Mouse (Mus musculus) limb, embryonic 15.5 days (tissue): ENCODE results near the gene Nbeal2. TPM values are rescaled to one million over a fixed set of nuclear protein-coding genes. Genes with fewer than 3 reads are reported as not detected.

Experiments
- ATAC-seq: fragments of 200-750 bp; cut with Nextera tagmentation; 2 replicates; pipeline ENCODE4 v1.8.0; 2017; ENCODE audit warnings: low read depth, moderate TSS enrichment; ENCODE audit not compliant: insufficient number of reproducible peaks, low FRiP score, low TSS enrichment
- H3K27ac ChIP-seq: fragments of 300-500 bp; sonication (generic); 2 replicates; pipeline ENCODE4 v1.5.1; 2015; ENCODE audit warnings: moderate library complexity, mild to moderate bottlenecking, inconsistent platforms
- H3K27me3 ChIP-seq: fragments of 300-500 bp; sonication (generic); 2 replicates; pipeline ENCODE4 v1.6.1; 2015; ENCODE audit warnings: inconsistent platforms
- H3K36me3 ChIP-seq: fragments of 300-500 bp; sonication (generic); 2 replicates; pipeline ENCODE4 v1.6.1; 2015; ENCODE audit warnings: inconsistent platforms
- H3K4me1 ChIP-seq: fragments of 300-500 bp; sonication (generic); 2 replicates; pipeline ENCODE4 v1.6.1; 2015; ENCODE audit warnings: inconsistent platforms
- H3K4me2 ChIP-seq: fragments of 300-500 bp; sonication (generic); 2 replicates; pipeline ENCODE4 v1.6.1; 2015; ENCODE audit warnings: mild to moderate bottlenecking, inconsistent platforms
- H3K4me3 ChIP-seq: fragments of 300-500 bp; sonication (generic); 2 replicates; pipeline ENCODE4 v1.5.1; 2015; ENCODE audit warnings: mild to moderate bottlenecking, inconsistent platforms
- H3K9ac ChIP-seq: fragments of 300-500 bp; sonication (generic); 2 replicates; pipeline ENCODE4 v1.6.1; 2015; ENCODE audit warnings: inconsistent platforms
- H3K9me3 ChIP-seq: fragments of 300-500 bp; sonication (generic); 2 replicates; pipeline ENCODE4 v1.6.1; 2016; ENCODE audit warnings: inconsistent platforms
- WGBS: fragments of 180-500 bp; shearing (Covaris S2); methylation state at CpG from one replicate; pipeline ENCODE4 v1.1.7; 2015; 5-methylcytosine and 5-hydroxymethylcytosine counted together
- polyA plus RNA-seq: library from polyadenylated mRNA; unstranded; fragments of >200 nt; fragmentation: Nextera tagmentation; extraction: Ambion mirVana; gene quantifications from 2 replicates; pipeline ENCODE4 v1.2.1, GENCODE M21; 2015

Gene Nbeal2
- polyA plus RNA-seq, 1 experiment from 2014 or later, result 5.7 TPM

DNA sequence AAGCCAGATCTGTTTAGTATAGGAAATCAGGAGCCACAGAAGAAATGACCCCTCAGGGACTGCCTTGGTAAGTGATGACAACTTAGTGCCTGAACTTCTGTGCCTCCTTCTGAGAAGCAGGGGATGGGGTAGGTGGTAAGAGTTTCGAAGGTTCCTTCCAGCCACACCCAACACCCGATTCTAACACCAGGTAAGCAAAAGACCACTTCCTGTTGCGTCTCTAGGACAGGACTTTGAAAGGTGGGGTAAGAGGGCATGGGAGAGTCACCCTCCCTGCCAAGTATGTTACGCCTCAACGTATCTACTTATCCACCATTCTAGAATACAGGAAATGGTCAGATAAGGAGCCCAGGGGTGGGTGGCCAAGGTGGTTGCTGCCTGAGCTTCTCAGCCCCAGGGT is 13.0 kb downstream of the Nbeal2 start:
- Histone ChIP-seq H3K27me3 (peaks cover 4% of the 10 kb centered on the region; the same call in 1 of the 2 replicates), H3K9ac (no peak overlapping the region), H3K4me3 (no peak overlapping the region), H3K27ac (no peak overlapping the region), H3K9me3 (no peaks in the 10 kb centered on the region), H3K4me2 (no peak overlapping the region), H3K4me1 (no peaks in the 10 kb centered on the region), H3K36me3 (no peaks in the 10 kb centered on the region; the same call in 1 of the 2 replicates)
- ATAC-seq, result no peak
- WGBS, result 87% methylated on average over 5 of the region's 5 CpGs

DNA sequence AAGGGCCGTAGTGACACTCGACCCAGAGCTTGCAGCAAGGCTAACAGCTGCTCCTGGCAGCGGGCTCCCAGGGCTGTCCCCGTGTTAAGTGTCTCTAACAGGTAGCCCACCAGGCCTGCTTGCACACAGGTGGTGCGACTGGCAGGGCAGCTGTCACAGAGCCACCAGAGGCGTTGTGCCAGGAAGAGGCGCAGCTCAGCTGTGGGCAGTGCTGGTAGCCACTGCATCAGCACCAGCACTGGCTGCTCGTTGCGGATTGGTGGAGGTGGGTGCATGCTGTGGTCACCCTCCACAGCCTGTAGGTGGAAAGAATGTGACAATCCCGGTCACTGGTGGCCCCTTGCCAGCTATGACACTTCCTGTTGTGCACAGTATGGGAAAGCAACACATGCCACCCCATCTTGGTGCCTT is 15.3 kb downstream of the Nbeal2 start:
- Histone ChIP-seq H3K36me3 (no peaks in the 10 kb centered on the region; the same call in 1 of the 2 replicates), H3K4me2 (no peak overlapping the region), H3K4me3 (no peak overlapping the region), H3K4me1 (no peaks in the 10 kb centered on the region), H3K27me3 (peaks cover 18% of the 10 kb centered on the region), H3K9ac (no peak overlapping the region), H3K27ac (no peak overlapping the region), H3K9me3 (no peaks in the 10 kb centered on the region)
- WGBS, result 85% methylated on average over 10 of the region's 10 CpGs
- ATAC-seq, result no peak

GRCm38 (mm10) chr9:110635225-110635624 is 18.7 kb downstream of the Nbeal2 start:
- Histone ChIP-seq H3K27ac (no peak overlapping the region), H3K4me2 (no peak overlapping the region), H3K4me3 (no peak overlapping the region), H3K9me3 (no peaks in the 10 kb centered on the region), H3K9ac (no peak overlapping the region), H3K4me1 (peaks cover 11% of the 10 kb centered on the region), H3K36me3 (no peaks in the 10 kb centered on the region; the same call in 1 of the 2 replicates), H3K27me3 (peaks cover 52% of the 10 kb centered on the region)
- WGBS, result 7% methylated on average over 19 of the region's 19 CpGs
- no peak for ATAC-seq

DNA sequence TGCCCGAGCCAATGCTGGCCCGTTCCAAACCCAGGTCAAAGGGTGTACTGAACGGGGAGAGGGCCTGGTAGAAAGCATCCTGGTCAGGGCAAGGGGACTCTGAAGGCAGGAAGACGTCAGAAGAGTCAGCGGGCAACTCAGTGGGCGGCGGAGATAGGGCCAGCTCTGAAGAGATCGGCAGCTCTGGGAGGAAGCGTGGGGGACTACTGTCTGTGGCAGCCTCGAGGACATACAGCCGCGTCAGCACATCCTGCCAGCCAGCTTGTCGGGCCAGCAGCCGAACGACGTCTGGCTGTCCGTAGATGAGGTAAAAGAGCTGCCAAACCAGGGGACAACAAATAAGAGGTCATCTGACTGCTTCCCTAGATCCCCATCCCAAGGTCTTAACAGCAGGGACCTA is 20.1 kb downstream of the Nbeal2 start:
- WGBS, result 81% methylated on average over 17 of the region's 17 CpGs
- Histone ChIP-seq H3K4me1 (peaks cover 11% of the 10 kb centered on the region), H3K36me3 (no peaks in the 10 kb centered on the region; the same call in 1 of the 2 replicates), H3K27me3 (peaks cover 53% of the 10 kb centered on the region), H3K27ac (no peak overlapping the region), H3K9ac (no peak overlapping the region), H3K9me3 (no peaks in the 10 kb centered on the region), H3K4me2 (no peak overlapping the region), H3K4me3 (no peak overlapping the region)
- no peak for ATAC-seq

DNA sequence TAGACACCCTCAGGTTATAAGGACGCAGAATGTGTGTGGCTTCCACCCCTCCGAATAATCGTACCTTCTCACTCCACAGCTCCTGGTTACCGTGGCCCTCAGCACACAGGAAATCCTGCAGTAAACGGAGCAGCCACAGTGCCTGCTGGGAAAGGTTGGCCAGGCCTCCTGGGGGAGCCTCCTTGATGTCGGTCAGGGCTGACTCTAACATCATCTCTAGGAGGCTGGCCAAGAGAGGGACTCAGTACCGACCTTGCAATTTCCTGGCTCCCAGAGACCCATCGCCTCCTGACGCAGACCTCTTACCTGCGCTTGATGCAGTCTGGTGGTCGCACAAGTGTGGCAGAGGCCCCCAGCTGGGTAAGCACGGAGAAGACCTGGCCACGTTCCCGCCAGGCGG is 21.3 kb downstream of the Nbeal2 start:
- no peak overlapping the region for H3K9ac ChIP-seq
- H3K4me2 ChIP-seq, result no peak overlapping the region
- no peaks in the 10 kb centered on the region for H3K36me3 ChIP-seq
- no peak for ATAC-seq
- H3K27me3 ChIP-seq, result peaks cover 53% of the 10 kb centered on the region
- WGBS, result 74% methylated on average over 15 of the region's 15 CpGs
- no peaks in the 10 kb centered on the region for H3K9me3 ChIP-seq
- peaks cover 11% of the 10 kb centered on the region for H3K4me1 ChIP-seq
- H3K27ac ChIP-seq, result no peak overlapping the region
- no peak overlapping the region for H3K4me3 ChIP-seq

- no peak for ATAC-seq
- no peaks in the 10 kb centered on the region for H3K36me3 ChIP-seq
- H3K9me3 ChIP-seq, result no peaks in the 10 kb centered on the region
- H3K27ac ChIP-seq, result no peak overlapping the region
- peak overlapping the region; percentile 20 for H3K4me3 ChIP-seq
- peaks cover 49% of the 10 kb centered on the region for H3K27me3 ChIP-seq
- H3K4me2 ChIP-seq, result peak overlapping the region; percentile 40
- no peak overlapping the region for H3K9ac ChIP-seq
- WGBS, result 14% methylated on average over 30 of the region's 30 CpGs
- peaks cover 11% of the 10 kb centered on the region for H3K4me1 ChIP-seq
Observed at GRCm38 (mm10) chr9:110631651-110632275, 22.2 kb downstream of the Nbeal2 start.

DNA sequence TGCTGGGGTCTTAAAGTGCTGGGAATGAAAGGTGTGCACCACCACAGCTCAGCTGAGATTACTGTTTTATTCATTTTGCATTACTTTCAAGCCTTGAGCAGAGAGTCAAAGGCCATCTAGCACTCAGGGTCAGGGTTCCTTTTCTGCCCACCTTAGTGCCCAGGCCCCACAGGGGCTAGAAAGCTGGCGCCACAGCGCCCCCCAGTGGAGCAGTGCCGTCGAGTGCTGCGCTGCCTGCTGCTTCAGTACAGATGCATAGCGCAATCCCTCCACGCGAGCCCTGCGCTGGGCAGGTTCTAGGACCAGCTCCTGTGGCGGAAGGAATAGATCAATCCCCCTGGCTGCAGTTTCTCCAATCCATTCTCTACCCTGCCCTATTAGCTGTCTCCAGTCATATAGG is 22.8 kb downstream of the Nbeal2 start:
- peaks cover 11% of the 10 kb centered on the region for H3K4me1 ChIP-seq
- H3K9me3 ChIP-seq, result no peaks in the 10 kb centered on the region
- ATAC-seq, result no peak
- peak overlapping the region; percentile 40 for H3K4me2 ChIP-seq
- H3K9ac ChIP-seq, result no peak overlapping the region
- H3K36me3 ChIP-seq, result no peaks in the 10 kb centered on the region
- peak overlapping the region; percentile 20; the same call in 1 of the 2 replicates for H3K4me3 ChIP-seq
- H3K27ac ChIP-seq, result no peak overlapping the region
- WGBS, result 13% methylated on average over 10 of the region's 10 CpGs
- H3K27me3 ChIP-seq, result peaks cover 49% of the 10 kb centered on the region

- Histone ChIP-seq H3K4me3 (no peak overlapping the region), H3K4me1 (peaks cover 19% of the 10 kb centered on the region), H3K36me3 (no peaks in the 10 kb centered on the region), H3K4me2 (no peak overlapping the region), H3K9me3 (no peaks in the 10 kb centered on the region), H3K9ac (no peak overlapping the region), H3K27me3 (peaks cover 49% of the 10 kb centered on the region), H3K27ac (no peak overlapping the region)
- 78% methylated on average over 15 of the region's 15 CpGs for WGBS
- ATAC-seq, result no peak
Observed at GRCm38 (mm10) chr9:110630171-110630570, 23.8 kb downstream of the Nbeal2 start.

- no peak for ATAC-seq
- peak overlapping the region; percentile 47; the same call in 1 of the 2 replicates for H3K9ac ChIP-seq
Observed at GRCm38 (mm10) chr9:110625350-110625908, 28.5 kb downstream of the Nbeal2 start.

GRCm38 (mm10) chr9:110624361-110625166 is 29.4 kb downstream of the Nbeal2 start, which contains the start of gene Nradd:
Gene Nradd (minus strand): TSS chr9:110624452.
- Histone ChIP-seq H3K9ac (peak within 1 kb of the TSS; percentile 47), H3K9me3 (no peaks in the 10 kb centered on the region), H3K36me3 (peaks cover 28% of the 10 kb centered on the region), H3K27me3 (no peaks in the 10 kb centered on the region), H3K4me3 (peak within 1 kb of the TSS; percentile 45), H3K4me2 (peak within 1 kb of the TSS; percentile 81), H3K27ac (peak within 1 kb of the TSS; percentile 87), H3K4me1 (peaks cover 38% of the 10 kb centered on the region)
- WGBS, result under 1% methylated on average over 41 of the region's 41 CpGs
- peak; percentile 88 for ATAC-seq

More at GRCm38 (mm10) chr9:110625350-110625908, 28.5 kb downstream of the Nbeal2 start:
- Histone ChIP-seq H3K4me1 (peaks cover 38% of the 10 kb centered on the region), H3K27me3 (peaks cover 3% of the 10 kb centered on the region; the same call in 1 of the 2 replicates), H3K4me2 (peak overlapping the region; percentile 81), H3K36me3 (peaks cover 20% of the 10 kb centered on the region), H3K9me3 (no peaks in the 10 kb centered on the region), H3K27ac (peak overlapping the region; percentile 87; the same call in 1 of the 2 replicates), H3K4me3 (peak overlapping the region; percentile 45)
- 63% methylated on average over 11 of the region's 11 CpGs for WGBS

DNA sequence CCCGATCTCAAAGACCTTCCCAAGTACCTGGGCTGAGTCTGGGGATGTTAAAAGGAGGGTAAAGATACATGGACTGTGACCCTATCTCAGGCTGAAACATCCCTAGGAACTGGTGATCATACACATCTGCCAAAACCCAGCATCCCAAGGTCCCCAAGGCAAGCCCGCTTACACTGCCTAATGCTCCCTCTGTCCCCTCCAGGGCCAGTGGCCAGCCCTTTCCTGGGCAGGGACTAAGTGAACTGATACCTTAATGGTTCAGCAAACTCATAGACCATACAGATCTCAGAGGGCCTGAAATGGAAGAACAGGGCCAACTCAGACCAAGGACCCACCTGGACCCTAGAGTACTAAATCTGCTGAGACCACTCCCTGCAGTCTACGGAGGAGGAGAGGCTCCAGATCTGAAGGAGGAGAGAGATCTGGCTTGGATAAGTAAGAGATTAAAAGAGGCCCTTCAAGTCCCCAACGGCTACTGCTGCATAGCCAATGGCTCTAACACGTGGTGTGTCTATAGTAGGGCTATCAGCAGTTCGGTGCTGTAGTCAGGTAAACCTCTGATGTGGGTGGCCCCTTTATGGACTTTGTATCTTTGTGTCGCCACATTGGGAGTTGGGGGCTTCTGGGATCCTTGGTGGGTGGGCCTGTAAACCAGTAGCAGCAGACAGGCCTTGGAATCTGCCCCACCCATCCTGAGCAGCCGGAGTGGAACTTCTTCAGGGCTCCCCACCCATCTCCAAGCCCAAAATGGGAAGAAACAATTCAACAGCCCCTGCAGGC is 30.4 kb downstream of the Nbeal2 start:
- peak overlapping the region; percentile 45 for H3K4me3 ChIP-seq
- no peaks in the 10 kb centered on the region for H3K27me3 ChIP-seq
- H3K27ac ChIP-seq, result peak overlapping the region; percentile 87
- no peaks in the 10 kb centered on the region for H3K9me3 ChIP-seq
- peak overlapping the region; percentile 81 for H3K4me2 ChIP-seq
- no peak; the same call in 1 of the 2 replicates for ATAC-seq
- 26% methylated on average over 8 of the region's 8 CpGs for WGBS
- H3K4me1 ChIP-seq, result peaks cover 38% of the 10 kb centered on the region
- peak overlapping the region; percentile 47; the same call in 1 of the 2 replicates for H3K9ac ChIP-seq
- H3K36me3 ChIP-seq, result peaks cover 37% of the 10 kb centered on the region
